Mouse (Mus musculus) urinary bladder, adult 18-20 months (tissue): ENCODE measurements around the gene Cbln3.
A peak's percentile ranks its signal among the peaks of the same experiment; 100 is the strongest.

Experiments
- DNase-seq, 2 experiments: peaks; one replicate each; pipeline ENCODE4 v3.0.0; 2022; ENCODE audit warnings: low spot score in 2 of 2, mixed read lengths in 2 of 2

Gene Cbln3

GRCm38 (mm10) chr14:55884166-55884565 is at the start of gene Cbln3:
Gene Cbln3 (minus strand): TSS chr14:55884392.
- peak in 1 of 2 experiments; percentile 33 for DNase-seq

- no peak for DNase-seq
Observed at GRCm38 (mm10) chr14:55933586-55933985, 49.4 kb upstream of the Cbln3 start.

GRCm38 (mm10) chr14:55929263-55929997 is 45.2 kb upstream of the Cbln3 start:
- DNase-seq: no peak

GRCm38 (mm10) chr14:55926847-55927246 is 42.7 kb upstream of the Cbln3 start:
- DNase-seq: no peak

- DNase-seq: no peak
Observed at GRCm38 (mm10) chr14:55922475-55923232, 38.5 kb upstream of the Cbln3 start.

- DNase-seq: peak in 1 of 2 experiments; percentile 54
Observed at GRCm38 (mm10) chr14:55918240-55919082, 34.3 kb upstream of the Cbln3 start.

GRCm38 (mm10) chr14:55913406-55913805 is 29.2 kb upstream of the Cbln3 start:
- DNase-seq: no peak

- DNase-seq: no peak
Observed at GRCm38 (mm10) chr14:55905518-55905917, 21.3 kb upstream of the Cbln3 start.

GRCm38 (mm10) chr14:55900414-55900755 is 16.2 kb upstream of the Cbln3 start:
- DNase-seq: no peak

- DNase-seq: peak; percentile 64 to 77
Observed at GRCm38 (mm10) chr14:55899701-55900413, 15.7 kb upstream of the Cbln3 start, which contains the start of gene Sdr39u1. Gene Sdr39u1 (minus strand): TSS chr14:55900293.

- DNase-seq: no peak
Observed at GRCm38 (mm10) chr14:55898947-55899346, 14.8 kb upstream of the Cbln3 start.

GRCm38 (mm10) chr14:55897671-55898070 is 13.5 kb upstream of the Cbln3 start:
- DNase-seq: no peak

GRCm38 (mm10) chr14:55886571-55887382 is 2.6 kb upstream of the Cbln3 start:
- DNase-seq: no peak

GRCm38 (mm10) chr14:55885791-55886271 is 1.6 kb upstream of the Cbln3 start:
- DNase-seq: peak; percentile 41 to 50

GRCm38 (mm10) chr14:55885114-55885790 is 1.1 kb upstream of the Cbln3 start:
- no peak for DNase-seq

GRCm38 (mm10) chr14:55884713-55885113 is 521 bp upstream of the Cbln3 start, which contains the start of gene Khnyn:
Gene Khnyn (plus strand): TSS chr14:55884947.
- DNase-seq: peak; percentile 78 to 90

- no peak for DNase-seq
Observed at GRCm38 (mm10) chr14:55883663-55884062, 529 bp downstream of the Cbln3 start.

- DNase-seq: no peak
Observed at GRCm38 (mm10) chr14:55883149-55883661, 987 bp downstream of the Cbln3 start.

GRCm38 (mm10) chr14:55882171-55882641 is 2.0 kb downstream of the Cbln3 start:
- peak; percentile 41 to 48 for DNase-seq
